Mouse (Mus musculus): ENCODE results near the gene Stard9. TPM values are rescaled to one million over a fixed set of nuclear protein-coding genes. Genes with fewer than 3 reads are reported as not detected.

Gene Stard9
- polyA plus RNA-seq, 1 experiment, result 4.4 TPM

DNA sequence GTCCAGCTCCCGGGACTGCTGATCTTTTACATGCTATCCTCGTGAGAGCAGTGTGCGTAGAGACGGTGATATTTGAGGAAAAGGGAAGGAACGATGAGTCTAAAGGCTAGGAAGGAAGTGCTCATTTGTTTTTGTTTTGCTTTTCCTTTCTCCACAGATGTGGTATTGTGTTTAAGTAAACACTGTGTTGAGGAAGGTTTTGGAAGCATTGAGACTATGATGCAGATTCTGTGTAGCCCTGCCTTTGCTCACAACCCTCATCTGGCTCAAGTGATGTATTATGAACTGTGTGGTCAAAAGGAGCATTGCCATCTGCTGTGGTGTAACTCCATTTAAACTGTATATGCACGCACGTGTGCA, 24.0 kb downstream of the Stard9 start:
- no peak for TF ChIP-seq CTCF (conservative IDR thresholded peaks at IDR 0.05; ENCODE audit: insufficient read depth, insufficient read length, low read depth, low read length)
- TF ChIP-seq POLR2A (IDR thresholded peaks at IDR 0.05; ENCODE audit: low read depth, low read length), result no peak
- Histone ChIP-seq H3K4me1 (ENCODE audit: control insufficient read depth, insufficient read depth, low read length) (0 out of 2 replicates have a peak, but pooled peaks cover 4% of the 10 kb centered on the region), H3K27me3 (replicated peaks; ENCODE audit: control insufficient read depth, insufficient read depth, low read length) (no peaks in the 10 kb centered on the region; the same call in 1 of the 2 replicates), H3K4me3 (ENCODE audit: insufficient read depth, low read depth, low read length) (no peak overlapping the region), H3K36me3 (ENCODE audit: control insufficient read depth, insufficient read depth, low read length) (no peaks in the 10 kb centered on the region), H3K27ac (ENCODE audit: insufficient read depth, low read depth, low read length) (peak overlapping the region; percentile 53; the same call in 1 of the 2 replicates)
- 64% methylated on average over 7 of the region's 7 CpGs for WGBS
- DNase-seq, result no peak

DNA sequence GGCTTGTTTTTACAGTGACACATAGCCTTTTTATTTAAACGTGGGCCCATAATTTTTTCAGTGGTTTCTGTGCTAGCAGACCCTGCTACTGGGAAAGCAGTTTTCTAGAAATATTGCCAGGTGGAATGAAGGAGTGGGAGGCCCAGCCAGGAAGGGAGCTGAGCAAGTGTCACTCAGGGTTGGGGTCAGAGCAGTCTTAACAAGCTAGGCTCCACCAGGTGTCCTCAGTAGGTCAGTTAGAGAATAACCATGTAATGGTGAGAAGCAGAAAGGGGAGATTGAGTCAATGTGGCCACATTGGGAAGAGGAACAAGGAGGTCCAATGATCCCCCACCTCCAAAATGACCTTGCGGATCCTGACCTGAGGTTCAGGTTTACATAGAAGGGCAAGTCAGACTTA, 25.8 kb downstream of the Stard9 start:
- H3K4me1 ChIP-seq (ENCODE audit: control insufficient read depth, insufficient read depth, low read length), result 0 out of 2 replicates have a peak, but pooled peaks cover 4% of the 10 kb centered on the region
- no peak overlapping the region for H3K27ac ChIP-seq (ENCODE audit: insufficient read depth, low read depth, low read length)
- H3K4me3 ChIP-seq (ENCODE audit: insufficient read depth, low read depth, low read length), result no peak overlapping the region
- H3K27me3 ChIP-seq (replicated peaks; ENCODE audit: control insufficient read depth, insufficient read depth, low read length), result no peaks in the 10 kb centered on the region; the same call in 1 of the 2 replicates
- DNase-seq, result no peak
- no peaks in the 10 kb centered on the region for H3K36me3 ChIP-seq (ENCODE audit: control insufficient read depth, insufficient read depth, low read length)
- no peak for TF ChIP-seq CTCF (conservative IDR thresholded peaks at IDR 0.05; ENCODE audit: insufficient read depth, insufficient read length, low read depth, low read length)
- no peak for TF ChIP-seq POLR2A (IDR thresholded peaks at IDR 0.05; ENCODE audit: low read depth, low read length)
- WGBS, result 72% methylated on average over 2 of the region's 2 CpGs

DNA sequence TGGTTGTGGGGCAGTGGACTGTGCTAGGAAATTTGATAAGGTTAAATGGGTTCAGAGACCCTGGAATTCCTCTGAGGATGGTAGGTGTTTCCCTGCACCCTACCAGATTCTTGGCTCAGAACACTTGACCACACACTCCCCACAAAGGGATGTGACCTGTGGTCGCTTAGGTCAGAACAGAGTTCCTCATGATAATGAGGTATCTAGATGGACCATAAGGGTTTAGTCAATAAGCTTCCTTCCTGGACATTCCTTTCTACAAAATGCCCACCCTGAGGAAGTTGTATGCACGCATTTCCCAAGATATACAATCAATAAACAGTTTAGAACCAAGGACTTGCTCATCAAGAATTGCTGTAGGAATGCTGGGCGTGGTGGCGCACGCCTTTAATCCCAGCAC, 27.0 kb downstream of the Stard9 start:
- H3K27ac ChIP-seq (ENCODE audit: insufficient read depth, low read depth, low read length), result no peak overlapping the region
- 0 out of 2 replicates have a peak, but pooled peaks cover 4% of the 10 kb centered on the region for H3K4me1 ChIP-seq (ENCODE audit: control insufficient read depth, insufficient read depth, low read length)
- H3K4me3 ChIP-seq (ENCODE audit: insufficient read depth, low read depth, low read length), result no peak overlapping the region
- DNase-seq, result no peak
- 91% methylated on average over 5 of the region's 5 CpGs for WGBS
- H3K36me3 ChIP-seq (ENCODE audit: control insufficient read depth, insufficient read depth, low read length), result no peaks in the 10 kb centered on the region
- TF ChIP-seq POLR2A (IDR thresholded peaks at IDR 0.05; ENCODE audit: low read depth, low read length) (no peak), CTCF (conservative IDR thresholded peaks at IDR 0.05; ENCODE audit: insufficient read depth, insufficient read length, low read depth, low read length) (no peak)
- no peaks in the 10 kb centered on the region for H3K27me3 ChIP-seq (replicated peaks; ENCODE audit: control insufficient read depth, insufficient read depth, low read length)

DNA sequence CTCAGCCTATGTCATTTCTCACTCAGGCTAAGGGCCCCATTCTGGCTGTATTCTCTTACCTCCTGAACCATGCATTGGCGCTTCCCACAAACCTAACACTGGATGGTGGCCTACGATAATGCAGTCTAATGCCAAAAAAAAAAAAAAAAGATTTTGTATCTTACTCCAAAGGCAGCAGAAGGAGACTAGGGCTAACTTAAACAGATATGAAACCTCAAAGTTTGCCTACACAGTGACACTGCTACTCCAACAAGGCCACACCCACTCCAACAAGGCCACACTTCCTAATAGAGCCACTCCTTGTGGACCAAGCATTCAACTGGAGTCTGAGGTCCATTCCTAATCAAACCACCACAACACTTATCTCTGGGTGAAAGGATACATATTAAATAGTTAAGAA, 27.8 kb downstream of the Stard9 start:
- no peak for DNase-seq
- no peaks in the 10 kb centered on the region for H3K27me3 ChIP-seq (replicated peaks; ENCODE audit: control insufficient read depth, insufficient read depth, low read length)
- H3K4me1 ChIP-seq (ENCODE audit: control insufficient read depth, insufficient read depth, low read length), result 0 out of 2 replicates have a peak, but pooled peaks cover 4% of the 10 kb centered on the region
- H3K36me3 ChIP-seq (ENCODE audit: control insufficient read depth, insufficient read depth, low read length), result no peaks in the 10 kb centered on the region
- TF ChIP-seq POLR2A (IDR thresholded peaks at IDR 0.05; ENCODE audit: low read depth, low read length) (no peak), CTCF (conservative IDR thresholded peaks at IDR 0.05; ENCODE audit: insufficient read depth, insufficient read length, low read depth, low read length) (no peak)
- H3K4me3 ChIP-seq (ENCODE audit: insufficient read depth, low read depth, low read length), result no peak overlapping the region
- no peak overlapping the region for H3K27ac ChIP-seq (ENCODE audit: insufficient read depth, low read depth, low read length)
- 98% methylated on average over 2 of the region's 2 CpGs for WGBS

DNA sequence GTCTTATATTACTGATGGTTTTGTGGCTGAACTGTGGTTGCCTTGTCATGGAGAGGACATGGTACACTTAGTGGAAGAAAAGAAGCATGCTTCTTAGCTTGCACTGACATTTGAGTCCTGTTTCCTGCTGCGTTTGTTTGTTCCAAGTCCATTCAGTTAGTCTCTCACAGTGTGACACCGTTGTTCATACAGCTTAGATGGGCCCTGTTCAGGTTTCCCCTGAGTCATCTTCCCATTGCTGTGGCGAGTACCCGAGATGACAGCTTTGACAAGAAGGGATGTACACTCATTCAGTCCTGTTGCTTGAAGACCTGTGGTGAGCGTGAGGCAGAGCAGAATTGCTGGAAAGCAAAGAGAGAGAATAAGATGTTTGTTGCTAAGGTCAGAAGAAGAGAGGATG, 29.6 kb downstream of the Stard9 start:
- TF ChIP-seq POLR2A (IDR thresholded peaks at IDR 0.05; ENCODE audit: low read depth, low read length) (no peak), CTCF (conservative IDR thresholded peaks at IDR 0.05; ENCODE audit: insufficient read depth, insufficient read length, low read depth, low read length) (no peak)
- WGBS, result 59% methylated on average over 5 of the region's 5 CpGs

DNA sequence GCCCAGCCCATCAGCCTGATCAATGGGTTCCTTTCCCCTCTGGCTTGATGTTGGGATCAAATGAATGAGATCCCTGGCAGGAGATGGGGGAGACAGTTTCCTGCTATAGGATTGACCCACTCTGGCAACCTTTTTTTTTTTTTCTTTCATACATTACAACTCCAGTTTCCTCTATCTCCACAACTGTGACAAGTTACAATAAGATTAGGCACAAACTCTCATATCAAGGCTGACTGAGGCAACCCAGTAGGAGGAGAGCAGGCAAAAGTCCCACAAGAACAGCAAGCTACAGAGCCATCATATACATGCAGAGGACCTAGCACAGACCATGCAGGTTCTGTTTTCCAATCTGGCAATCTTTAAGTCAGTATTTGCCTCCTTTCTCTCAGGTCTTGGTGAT, 30.4 kb downstream of the Stard9 start:
- Histone ChIP-seq H3K4me1 (ENCODE audit: control insufficient read depth, insufficient read depth, low read length) (no peaks in the 10 kb centered on the region), H3K27me3 (replicated peaks; ENCODE audit: control insufficient read depth, insufficient read depth, low read length) (no peaks in the 10 kb centered on the region), H3K4me3 (ENCODE audit: insufficient read depth, low read depth, low read length) (no peak overlapping the region), H3K27ac (ENCODE audit: insufficient read depth, low read depth, low read length) (no peak overlapping the region), H3K36me3 (ENCODE audit: control insufficient read depth, insufficient read depth, low read length) (no peaks in the 10 kb centered on the region)
- no peak for TF ChIP-seq CTCF (conservative IDR thresholded peaks at IDR 0.05; ENCODE audit: insufficient read depth, insufficient read length, low read depth, low read length)
- no peak for TF ChIP-seq POLR2A (IDR thresholded peaks at IDR 0.05; ENCODE audit: low read depth, low read length)
- no peak for DNase-seq

More for the DNA sequence above, 29.6 kb downstream of the Stard9 start:
- H3K27ac ChIP-seq (ENCODE audit: insufficient read depth, low read depth, low read length), result no peak overlapping the region
- H3K4me3 ChIP-seq (ENCODE audit: insufficient read depth, low read depth, low read length), result no peak overlapping the region
- H3K27me3 ChIP-seq (replicated peaks; ENCODE audit: control insufficient read depth, insufficient read depth, low read length), result no peaks in the 10 kb centered on the region
- H3K4me1 ChIP-seq (ENCODE audit: control insufficient read depth, insufficient read depth, low read length), result no peaks in the 10 kb centered on the region
- no peaks in the 10 kb centered on the region for H3K36me3 ChIP-seq (ENCODE audit: control insufficient read depth, insufficient read depth, low read length)
- no peak for DNase-seq

DNA sequence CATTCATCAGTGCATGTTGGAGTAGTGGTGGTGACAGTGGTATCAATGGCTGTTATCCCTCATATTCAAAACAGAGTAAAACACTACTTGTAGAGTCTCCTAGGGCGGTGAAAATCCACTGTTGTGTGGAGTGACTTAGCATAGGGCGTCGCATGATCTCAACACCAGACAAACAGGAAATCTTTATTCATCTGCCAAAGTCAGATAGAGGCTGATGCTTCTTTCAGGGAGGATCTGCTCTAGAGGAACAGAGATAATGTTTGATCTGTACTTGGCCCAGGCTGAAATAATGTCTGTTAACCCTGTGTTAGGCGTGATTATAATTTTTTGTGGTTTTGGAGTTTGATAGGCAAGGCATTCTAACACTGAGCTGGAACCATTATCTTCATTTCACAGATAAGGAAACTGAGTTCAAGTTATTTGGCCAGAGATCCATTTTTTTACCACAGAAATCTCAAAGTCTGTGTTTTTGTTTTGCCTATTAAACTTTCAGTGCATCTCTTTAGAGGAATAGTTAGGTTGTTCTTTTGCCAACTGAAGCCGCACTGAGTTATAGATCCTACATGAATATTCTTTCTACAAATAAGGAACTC, 31.7 kb downstream of the Stard9 start:
- Histone ChIP-seq H3K36me3 (ENCODE audit: control insufficient read depth, insufficient read depth, low read length) (no peaks in the 10 kb centered on the region), H3K27me3 (replicated peaks; ENCODE audit: control insufficient read depth, insufficient read depth, low read length) (no peaks in the 10 kb centered on the region), H3K27ac (ENCODE audit: insufficient read depth, low read depth, low read length) (peak overlapping the region; percentile 47), H3K4me1 (ENCODE audit: control insufficient read depth, insufficient read depth, low read length) (no peaks in the 10 kb centered on the region), H3K4me3 (ENCODE audit: insufficient read depth, low read depth, low read length) (no peak overlapping the region)
- peak; percentile 50 for DNase-seq
- TF ChIP-seq CTCF (conservative IDR thresholded peaks at IDR 0.05; ENCODE audit: insufficient read depth, insufficient read length, low read depth, low read length), result no peak
- TF ChIP-seq POLR2A (IDR thresholded peaks at IDR 0.05; ENCODE audit: low read depth, low read length), result no peak
- WGBS, result 67% methylated on average over 5 of the region's 5 CpGs
